Mouse (Mus musculus): ENCODE measurements around the gene Zfp46.

Gene Zfp46

DNA sequence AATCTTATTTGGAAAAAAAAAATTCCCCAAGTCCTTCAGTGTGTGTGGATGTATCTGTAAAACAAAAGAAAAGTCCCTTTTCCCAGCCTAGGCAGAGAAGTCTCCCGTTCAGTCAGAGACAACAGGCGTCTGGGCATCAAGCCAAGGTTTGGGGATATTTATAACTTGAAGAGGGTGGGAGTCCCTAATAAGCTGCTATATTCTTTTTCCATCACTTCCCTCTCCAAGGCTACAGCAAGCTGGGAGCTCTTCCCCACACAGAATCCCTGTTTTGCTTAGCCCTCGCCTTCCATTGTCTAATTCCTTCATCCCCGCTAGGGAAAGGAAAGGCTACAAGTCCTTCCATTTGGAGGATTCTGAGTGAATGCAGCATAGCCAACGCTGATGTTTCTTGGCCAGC, at the start of gene Zfp46:
Zfp46 (plus strand) TSS at position 229 of the 400 bp plus-strand sequence.
- peak; percentile 88 for DNase-seq (ENCODE audit: low read depth, low spot score)

DNA sequence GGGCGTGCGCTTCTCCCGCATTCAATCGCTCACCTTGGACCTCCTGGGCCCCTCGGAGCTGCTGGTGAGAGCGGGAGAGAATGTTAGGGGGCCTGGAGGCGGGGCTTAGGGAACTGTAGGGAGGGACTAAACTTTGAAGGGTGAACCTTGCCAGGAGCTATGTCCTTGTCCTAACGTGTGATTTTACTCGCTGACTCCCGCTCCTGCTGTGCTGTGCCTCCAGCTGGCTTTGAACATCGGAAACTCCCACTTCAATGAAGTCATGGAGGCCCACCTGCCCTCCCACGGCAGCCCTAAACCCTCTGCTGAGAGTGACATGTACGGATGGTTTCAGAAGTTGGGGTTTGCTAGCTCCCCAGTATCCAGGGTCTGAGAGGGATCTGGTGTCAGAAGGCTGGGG, 45.8 kb upstream of the Zfp46 start:
- no peak for DNase-seq (ENCODE audit: low read depth, low spot score)

DNA sequence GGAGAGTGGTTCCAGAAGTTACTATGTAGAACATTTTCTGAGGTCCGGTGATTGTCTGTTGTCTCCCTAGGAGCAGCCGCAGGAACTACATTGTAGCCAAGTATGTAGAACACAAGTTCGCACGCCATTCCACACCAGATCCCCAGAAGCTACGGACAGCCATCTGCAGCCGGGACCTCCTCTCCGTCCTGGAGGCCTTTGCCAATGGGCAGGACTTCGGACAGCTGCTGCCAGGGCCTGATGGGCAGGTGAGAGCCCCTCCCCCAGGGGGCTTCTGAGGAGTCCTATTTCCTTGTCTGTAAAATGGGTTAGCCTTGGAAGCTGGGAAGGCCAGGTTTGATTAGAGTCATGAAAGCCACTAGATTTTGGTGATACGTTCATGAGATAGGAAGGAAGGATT, 45.4 kb upstream of the Zfp46 start:
- no peak for DNase-seq (ENCODE audit: low read depth, low spot score)

DNA sequence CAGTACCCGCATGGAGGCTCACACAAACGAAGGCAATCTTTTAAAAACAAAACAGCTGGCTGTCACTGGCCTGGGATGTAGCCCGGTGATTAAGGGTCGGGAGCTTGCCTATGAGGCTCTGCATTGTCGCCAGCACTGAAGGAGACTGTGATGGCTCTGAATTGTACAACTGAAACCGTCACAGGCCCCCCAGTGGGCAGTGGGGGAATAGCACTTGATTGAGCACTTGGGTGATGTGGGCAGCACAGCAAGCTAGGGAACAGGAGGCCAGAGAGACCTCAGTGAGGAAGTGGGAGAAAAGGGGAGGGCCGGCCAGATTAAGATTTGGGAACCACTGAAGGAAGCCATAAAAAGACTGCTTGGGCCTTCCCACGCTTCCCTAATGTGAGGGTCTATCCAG, 44.9 kb upstream of the Zfp46 start:
- DNase-seq (ENCODE audit: low read depth, low spot score) = peak; percentile 73

DNA sequence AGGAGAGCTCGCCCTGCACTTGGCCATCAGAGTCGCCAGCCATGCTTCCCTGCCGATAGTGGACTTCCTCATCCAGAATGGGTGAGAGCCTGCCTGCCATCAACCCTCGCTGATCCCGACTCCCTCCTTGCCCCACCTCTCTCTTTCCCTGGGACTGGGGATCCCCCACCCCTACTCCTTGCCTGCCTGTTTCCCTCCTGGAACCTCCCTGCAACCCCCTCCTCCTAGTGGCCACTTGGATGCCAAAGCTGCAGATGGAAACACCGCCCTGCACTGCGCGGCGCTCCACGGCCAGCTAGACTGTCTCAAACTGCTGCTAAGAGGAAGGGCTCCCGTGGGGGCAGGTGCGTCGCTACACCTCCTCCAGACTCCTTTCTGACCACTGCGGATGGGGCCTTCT, 44.4 kb upstream of the Zfp46 start:
- DNase-seq (ENCODE audit: low read depth, low spot score) = no peak

DNA sequence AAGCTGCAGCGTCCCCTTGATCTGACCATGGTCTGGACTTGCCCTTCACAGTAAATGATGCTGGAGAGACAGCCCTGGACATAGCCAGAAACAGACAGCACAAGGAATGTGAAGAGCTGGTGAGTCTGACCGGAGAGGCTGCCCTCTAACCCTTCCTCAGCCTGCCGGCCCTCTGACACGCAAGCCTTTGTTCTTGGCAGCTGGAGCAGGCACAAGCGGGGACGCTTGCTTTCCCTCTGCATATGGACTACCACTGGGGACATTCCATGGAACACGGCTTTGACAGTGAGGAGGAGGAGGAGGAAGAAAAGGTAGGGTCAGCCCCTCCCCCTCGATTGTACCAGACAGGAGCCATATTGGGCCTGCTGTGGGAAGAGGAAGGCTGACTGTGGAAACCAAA, 43.5 kb upstream of the Zfp46 start:
- no peak for DNase-seq (ENCODE audit: low read depth, low spot score)

DNA sequence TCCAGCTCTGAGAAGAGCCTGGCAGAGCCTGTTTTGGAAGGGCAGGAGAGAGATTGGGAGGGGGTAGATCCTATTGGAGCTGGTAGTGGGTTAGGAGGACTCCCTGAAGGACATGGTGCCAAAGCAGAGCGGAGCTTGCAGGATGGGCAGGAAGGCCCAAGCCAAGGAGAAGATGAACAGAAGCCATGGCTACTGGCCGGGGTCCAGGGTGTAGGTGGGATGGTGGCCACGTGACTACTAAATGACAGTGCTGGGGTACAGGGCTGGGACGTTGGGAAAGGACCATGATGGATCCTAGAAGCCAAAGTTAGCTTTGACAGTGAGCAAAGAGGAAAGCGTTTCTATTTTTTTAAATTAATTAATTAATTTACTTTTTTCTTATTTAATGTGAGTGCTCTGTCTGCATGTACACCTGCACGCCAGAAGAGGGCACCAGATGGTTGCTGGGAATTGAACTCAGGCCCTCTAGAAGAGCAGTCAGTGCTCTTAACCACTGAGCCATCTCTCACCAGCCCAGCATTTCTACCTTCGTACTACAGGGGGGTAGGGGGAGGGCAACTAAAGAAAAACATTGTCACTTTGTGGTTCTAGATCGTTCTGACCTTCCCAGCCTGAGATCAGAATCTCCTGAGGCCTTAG, 42.3 kb upstream of the Zfp46 start:
- no peak for DNase-seq (ENCODE audit: low read depth, low spot score)

DNA sequence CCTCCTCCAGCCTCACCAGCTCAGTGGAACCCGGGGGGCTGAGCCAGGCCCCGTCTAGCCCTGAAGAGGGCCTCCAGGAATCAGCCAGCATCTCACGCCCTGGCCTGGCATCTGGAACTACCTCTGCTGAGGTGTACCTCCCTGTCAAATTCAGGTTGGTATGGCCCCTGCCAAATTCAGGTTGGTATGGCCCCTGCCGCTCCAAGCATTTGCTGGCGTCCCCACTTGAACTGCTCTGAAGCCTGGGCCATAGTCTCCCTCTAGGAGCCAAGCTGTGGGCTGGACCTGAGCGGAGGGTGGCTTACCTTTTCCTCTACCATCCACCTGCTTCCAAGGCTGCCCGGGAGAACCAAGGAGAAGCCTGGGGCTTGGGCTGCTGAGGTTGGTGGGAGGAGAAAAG, 41.8 kb upstream of the Zfp46 start:
- DNase-seq (ENCODE audit: low read depth, low spot score) = no peak

DNA sequence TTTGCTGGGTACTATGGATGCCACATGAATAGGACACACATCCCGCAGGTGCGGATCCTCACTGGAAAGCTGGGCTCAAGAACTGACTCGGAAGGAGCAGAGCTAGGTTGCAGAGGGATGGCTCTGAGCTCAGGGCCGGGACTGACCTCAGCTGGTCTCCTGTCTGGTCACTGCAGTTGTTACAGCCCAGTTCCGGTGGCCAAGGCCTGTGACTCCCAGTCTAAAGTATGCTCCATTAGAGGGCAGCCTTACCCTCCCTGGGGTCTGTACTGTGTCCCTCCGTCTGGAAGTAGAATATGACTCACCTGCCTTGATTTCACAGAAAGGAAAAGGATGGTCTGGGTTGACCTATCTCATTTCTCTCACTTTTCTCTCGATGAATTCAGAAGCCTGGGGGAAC, 40.3 kb upstream of the Zfp46 start:
- DNase-seq (ENCODE audit: low read depth, low spot score) = no peak

DNA sequence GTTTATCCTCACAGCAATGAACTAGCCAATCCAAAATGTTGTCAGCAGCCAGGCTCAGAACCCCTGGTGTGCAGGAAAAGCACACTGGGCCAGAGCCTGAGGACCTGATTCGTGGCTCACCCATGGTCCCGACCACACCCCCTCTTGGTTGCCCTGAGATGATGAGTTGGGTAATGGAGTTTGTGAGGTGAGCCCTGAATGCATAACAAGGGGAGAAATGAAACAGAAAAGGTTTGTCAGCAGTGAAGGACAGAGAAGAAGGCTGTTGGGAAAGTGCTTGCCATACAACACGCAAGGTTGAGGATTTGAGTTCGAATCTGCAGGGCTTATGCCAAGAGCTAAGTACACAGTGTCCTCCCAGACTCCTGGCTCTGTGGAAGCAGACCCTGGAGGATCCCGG, 38.8 kb upstream of the Zfp46 start:
- no peak for DNase-seq (ENCODE audit: low read depth, low spot score)

DNA sequence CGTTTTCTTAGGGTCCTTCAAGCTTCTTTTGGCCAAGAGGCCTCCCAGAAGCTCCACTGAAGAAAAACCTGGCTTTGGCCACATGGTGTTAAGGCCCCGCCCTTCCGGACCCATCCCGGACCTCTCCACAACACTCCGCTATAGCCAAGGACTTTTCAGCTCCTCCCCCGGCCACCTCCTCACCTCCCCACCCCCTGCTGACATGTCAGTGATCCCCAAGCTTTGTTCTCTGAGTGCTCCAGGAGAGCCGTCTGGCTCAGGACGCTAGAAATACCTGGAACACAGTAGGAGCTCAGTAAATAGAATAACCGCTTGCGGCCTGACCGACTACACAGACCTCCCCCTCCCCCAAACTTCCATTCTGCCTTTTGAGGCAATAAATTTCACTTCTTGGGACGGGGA, 37.9 kb upstream of the Zfp46 start:
- DNase-seq (ENCODE audit: low read depth, low spot score) = no peak

DNA sequence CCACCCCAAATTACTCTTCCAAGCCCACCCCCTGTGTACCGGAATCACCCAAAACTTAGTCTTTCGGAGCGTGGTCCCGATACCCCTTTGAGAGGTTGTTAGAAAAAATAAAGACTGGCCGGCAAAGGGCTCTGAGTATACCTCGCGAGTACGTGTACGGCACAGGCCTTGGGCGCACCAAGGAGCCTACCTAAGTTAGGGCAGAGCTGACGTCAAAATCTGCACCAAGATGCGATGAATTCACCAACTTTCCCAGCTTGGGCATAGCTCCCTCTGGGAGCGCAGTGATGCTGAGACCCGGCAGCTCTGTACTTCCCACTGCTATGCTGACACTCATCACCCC, 37.1 kb upstream of the Zfp46 start:
- no peak for DNase-seq (ENCODE audit: low read depth, low spot score)

DNA sequence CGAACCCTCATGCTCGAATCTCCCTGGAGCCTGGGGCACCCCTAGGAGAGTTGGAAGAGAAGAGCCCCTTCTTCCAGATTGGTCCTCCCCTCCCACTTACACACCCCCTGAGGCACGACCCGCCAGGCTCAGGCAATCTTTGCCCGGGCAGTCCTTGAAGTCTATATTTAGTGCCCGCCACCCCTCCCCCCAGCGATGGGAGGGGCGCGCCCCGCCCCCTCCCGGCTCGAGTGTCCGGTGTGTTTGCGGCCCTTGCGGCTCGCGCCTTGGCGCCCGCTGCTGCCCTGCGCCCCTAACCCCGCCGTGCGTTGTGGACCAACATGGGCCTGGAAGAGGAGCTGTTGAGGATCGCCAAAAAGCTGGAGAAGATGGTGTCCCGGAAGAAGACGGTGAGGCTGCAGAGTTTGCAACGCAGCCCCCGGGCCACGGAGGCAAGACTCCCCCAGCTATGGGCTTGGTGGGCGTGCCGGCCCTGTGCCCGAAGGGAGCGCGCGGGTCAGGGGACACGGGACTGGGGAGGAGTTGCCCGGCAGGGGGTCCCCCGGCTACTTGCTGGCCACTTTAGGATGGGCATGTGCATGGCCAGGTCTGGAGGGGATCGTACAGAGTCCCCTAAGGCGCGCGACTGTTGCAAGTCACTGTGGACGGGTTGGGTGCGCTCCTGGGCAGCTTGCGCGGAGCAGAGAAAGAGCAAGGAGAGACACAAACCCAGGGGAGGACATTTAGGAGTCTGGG, 36.6 kb upstream of the Zfp46 start, which contains the start of gene Tcea3:
Tcea3 (plus strand) TSS at position 1 of the 735 bp plus-strand sequence.
- DNase-seq (ENCODE audit: low read depth, low spot score) = peak; percentile 73

DNA sequence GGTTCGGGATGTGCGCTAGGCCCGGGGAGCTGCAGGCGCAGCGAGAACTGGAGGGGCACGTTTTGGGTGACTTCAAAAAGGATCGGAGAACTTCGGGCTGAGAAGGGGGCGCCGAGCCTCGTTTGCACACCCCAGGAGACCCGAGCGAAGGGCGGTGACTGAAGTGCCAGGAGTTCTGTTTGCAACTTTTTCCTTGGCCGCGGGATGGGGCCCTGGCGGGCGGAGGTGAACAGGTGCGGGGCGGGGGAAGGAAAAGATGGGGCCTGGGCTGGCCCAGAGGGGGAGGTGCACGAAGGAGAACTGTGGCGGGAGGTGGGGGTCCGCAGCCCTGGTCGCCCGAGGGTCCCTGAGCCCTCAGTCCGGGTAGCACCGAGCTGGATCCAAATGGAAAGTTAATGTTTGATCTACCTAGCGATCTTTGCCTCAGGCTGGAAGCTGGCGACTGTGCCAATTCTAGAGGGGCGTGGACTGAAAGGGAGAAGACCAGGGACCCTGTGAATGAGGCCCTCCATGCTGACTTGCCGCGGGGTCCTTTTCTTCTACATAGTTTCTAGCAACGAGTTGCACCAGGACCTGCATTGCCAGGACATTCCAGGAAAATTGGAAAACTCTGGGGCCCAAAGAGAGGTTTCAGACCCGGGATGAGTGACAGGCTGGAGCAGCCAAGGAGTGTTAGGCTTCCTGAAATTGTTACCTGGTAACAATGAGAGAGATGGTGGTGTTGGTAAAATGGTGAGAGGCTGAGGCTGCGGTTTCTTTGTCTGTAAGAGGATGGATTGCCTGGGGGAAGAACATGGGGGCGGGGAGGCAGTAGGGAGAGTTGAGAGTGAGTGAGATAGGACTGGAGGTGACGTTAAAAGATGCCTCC, 35.8 kb upstream of the Zfp46 start:
- no peak for DNase-seq (ENCODE audit: low read depth, low spot score)

DNA sequence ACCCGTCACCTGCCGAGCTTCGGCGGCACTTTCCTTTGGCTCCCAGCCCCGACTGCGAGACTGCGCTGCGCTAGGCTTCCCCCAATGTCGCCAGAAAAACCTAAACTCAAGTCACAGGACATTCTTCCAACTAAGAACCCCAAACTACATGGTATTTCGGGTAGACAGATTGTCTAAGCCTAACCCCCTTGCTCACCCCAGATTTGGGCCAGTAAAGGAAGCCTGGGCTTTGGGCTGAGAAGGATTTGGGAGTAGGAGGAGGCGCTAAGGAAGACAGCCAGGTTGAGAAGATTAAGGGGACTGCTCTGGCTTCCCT, 35.2 kb upstream of the Zfp46 start:
- DNase-seq (ENCODE audit: low read depth, low spot score) = no peak

DNA sequence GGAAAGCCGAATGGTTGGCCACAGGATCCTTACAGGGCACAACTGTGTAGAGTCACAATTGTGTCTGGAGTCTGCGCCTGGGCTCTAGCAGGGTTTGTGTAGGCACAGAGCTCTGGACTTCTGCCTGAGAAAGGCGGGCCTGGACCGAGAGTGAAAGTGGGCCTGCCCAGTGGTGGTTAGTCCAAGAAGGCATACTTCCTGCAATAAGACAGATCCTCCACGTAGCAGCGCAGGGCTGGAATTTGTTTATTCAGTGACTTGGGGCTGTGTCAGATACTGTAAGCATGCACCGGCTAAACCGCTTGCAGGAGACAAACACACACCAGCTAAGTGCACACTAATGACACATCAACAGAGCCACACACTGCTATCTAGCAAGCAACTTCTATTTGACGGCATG, 34.7 kb upstream of the Zfp46 start:
- peak; percentile 79 for DNase-seq (ENCODE audit: low read depth, low spot score)

DNA sequence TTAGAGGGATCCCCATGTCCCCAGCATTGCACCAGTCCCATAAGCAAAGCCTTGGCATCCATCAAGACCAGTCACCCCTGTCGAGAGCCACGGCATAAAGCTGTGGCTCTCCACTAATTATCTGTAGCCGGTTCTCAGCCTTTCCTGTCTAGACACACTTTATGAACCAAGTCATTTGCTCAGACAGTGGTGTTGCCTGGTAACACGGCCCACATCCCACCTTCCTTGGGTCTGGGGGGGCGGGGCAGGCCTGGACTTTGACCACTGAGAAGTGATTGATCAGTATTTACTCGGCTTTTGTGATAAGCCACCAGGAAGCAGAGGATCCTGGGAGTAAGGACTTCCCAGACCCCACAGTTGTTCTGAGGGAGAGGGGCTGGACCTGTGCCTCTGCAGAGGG, 28.6 kb upstream of the Zfp46 start:
- DNase-seq (ENCODE audit: low read depth, low spot score) = no peak

DNA sequence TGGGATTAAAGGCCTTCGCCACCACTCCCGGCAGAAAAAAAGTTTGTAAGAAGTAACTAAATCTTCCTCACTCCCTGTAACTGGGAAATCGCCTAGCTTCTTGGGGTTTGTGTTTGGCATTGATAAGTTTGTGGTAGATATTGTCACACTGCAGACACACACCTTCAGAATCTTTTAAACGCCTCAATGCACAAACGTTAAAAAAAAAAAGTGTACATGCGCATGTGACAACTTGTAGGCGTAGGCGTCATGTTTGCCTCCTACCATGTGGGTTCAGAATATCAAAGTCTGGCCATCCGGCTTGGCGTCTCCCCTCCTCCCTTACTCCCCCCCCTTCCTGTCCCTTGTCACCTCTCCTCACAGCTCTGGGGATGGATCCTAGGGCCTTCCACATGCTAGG, 27.8 kb upstream of the Zfp46 start:
- no peak for DNase-seq (ENCODE audit: low read depth, low spot score)

DNA sequence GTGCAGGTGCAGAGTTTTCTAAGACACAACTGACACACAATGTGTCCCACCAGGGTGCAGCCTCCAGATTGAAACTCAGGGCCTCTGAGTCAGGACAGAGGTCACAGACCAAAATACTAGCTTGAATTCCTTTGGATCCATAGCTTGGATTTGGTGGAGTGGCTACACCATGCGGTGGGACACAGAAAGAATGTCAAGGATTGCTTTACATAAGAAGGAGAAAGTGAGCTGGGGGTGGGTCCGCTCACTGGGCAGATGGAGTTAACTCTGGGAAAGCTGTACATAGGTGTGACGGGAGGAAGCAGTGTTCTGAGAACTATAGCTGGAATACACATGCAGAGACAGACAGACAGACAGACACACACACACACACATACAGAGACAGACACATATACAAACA, 24.6 kb upstream of the Zfp46 start:
- no peak for DNase-seq (ENCODE audit: low read depth, low spot score)

DNA sequence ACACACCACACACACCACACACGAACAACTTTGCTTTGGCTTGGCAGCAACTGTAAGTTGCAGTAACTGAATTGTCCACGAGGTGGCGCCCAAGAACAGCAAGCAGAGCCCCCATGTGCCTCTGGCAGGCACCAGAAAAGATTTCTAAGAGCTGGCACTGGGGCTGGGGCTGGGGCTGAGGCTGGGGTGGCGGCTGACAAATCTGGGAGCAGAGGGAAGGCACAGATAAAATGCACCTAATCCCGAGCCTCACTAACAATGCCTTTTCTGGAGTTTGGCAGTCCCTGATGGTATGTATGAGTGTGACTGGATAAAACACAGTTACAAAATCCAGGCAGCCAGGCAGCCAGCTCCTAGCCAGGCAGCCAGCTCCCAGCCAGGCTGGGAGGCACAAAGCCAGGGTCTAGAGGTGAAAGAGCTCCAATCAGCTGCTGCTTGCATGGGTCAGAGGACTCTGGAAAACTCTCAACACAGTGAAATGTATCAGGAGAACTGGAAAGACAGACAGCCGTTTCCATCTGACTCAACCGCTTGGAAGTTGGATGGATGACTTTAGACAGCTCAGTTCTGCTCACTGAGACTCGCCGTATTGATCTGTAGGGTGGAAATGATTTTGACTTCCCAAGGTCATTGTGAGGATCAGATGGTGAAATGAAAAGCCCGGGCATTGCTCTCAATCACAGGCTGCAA, 23.8 kb upstream of the Zfp46 start:
- DNase-seq (ENCODE audit: low read depth, low spot score) = peak; percentile 88

DNA sequence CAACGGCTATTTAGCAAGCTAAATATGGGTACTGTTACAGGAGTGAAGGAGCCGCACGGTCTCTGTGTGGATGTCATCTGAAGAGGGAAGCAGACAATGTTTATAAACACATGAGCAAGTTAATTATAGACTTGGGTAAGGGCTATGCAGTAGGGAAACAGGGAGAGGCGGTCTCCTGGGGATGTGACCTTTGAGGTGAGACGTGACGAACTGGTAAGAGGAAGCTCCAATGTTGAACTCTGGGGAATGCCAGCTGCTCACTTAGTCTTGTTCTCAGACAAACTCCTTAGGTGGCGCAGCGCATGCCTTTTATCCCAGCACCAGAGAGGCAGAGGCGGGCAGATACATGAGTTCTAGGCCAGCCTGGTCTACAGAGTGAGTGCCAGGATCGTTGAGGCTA, 22.6 kb upstream of the Zfp46 start:
- peak; percentile 78 for DNase-seq (ENCODE audit: low read depth, low spot score)

DNA sequence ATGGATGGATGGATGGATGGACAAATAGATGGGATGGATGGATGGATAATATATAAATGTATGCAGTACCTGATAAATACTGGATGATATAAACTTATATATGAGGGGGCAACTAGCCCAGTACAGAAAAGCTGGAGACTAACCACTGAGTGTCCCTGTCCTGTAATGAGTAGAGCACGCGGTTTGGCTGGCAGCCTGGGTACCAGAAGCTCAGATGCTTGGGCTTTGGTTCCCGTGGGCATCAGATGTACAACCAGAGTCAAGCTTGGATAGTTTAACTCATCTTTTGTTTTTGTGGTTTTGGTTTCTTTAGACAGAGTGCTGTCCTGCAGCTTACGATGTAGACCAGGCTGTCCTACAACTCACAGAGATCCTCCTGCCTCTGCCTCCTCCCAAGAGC, 20.9 kb upstream of the Zfp46 start:
- no peak for DNase-seq (ENCODE audit: low read depth, low spot score)

Measured in skeletal muscle tissue, adult 2 months (tissue).